Mouse (Mus musculus): ENCODE measurements around the gene Ppp3ca.

DNA sequence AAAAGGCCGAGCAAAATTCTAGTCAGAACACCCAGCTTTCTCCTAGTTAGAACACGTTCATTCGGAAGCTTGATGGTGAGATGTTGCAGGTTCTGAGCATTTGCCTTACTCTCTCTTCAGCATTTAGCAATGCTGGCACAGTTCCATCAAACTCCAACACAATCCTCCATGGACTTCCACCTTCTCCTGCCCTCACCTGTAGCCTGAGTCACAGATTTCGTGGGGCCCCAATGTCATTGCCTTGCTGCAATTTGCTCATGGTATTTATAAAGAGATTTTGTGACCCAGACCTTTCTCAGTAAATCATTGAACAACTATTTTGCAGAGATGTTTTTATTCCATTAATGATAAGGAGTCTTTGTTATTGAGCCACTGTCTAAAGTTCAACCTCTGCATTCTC, 278.2 kb downstream of the Ppp3ca start:
- TF ChIP-seq EP300 (IDR thresholded peaks at IDR 0.05; ENCODE audit: low read length), result no peak
- TF ChIP-seq RAD21 (IDR thresholded peaks at IDR 0.05; ENCODE audit: low read depth, low read length), result no peak
- TF ChIP-seq MEF2A (IDR thresholded peaks at IDR 0.05; ENCODE audit: borderline replicate concordance, low read depth, low read length), result no peak
- no peak for TF ChIP-seq POLR2A (IDR thresholded peaks at IDR 0.05; ENCODE audit: low read depth, low read length)
- TF ChIP-seq CTCF (conservative IDR thresholded peaks at IDR 0.05 in 1 of 2, IDR thresholded peaks at IDR 0.05 in 1 of 2; ENCODE audit: low read depth in 2 of 2, low read length in 2 of 2), result no peak
- no peak for TF ChIP-seq POLR2AphosphoS2 (IDR thresholded peaks at IDR 0.05; ENCODE audit: low read depth, low read length)
- no peak for TF ChIP-seq TBP (conservative IDR thresholded peaks at IDR 0.05; ENCODE audit: low read depth, low read length)
- TF ChIP-seq TCF12 (IDR thresholded peaks at IDR 0.05; ENCODE audit: low read depth, low read length), result no peak

All from CH12.LX (cell line).